Comparison of ENCODE assay signal across 16 mouse cellular contexts in the genomic region with DNA sequence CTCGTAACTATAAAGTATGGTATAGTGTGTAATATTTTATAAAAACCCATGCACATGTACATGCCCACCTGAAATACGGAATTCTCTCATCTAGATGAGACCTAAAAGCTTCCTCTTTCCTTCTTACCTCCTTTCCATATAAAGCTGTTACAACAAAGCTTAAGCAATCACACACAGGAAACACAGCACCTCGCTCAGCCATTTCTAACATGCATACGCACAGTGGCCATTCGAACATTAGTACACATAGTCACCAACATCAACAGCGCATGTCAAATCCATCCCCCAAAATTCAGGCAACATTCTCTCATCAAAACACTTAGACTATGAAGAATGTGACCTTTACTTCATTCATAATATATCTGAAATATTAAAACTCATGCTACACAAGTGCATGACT.
"Had no signal": no experiment of that assay in that cellular context is flagged by ENCODE, and none has a peak within 500 bp of the region (broad histone marks: within the 10 kb centered on the region; RNA-seq: fewer than 3 reads in every experiment).

No protein-coding gene starts in this region.

- H3K27ac ChIP-seq: neural tube, embryonic 13.5 days; neural tube, embryonic 15.5 days; stomach, embryonic 15.5 days; stomach, postnatal 0 days had no signal

- H3K4me2 ChIP-seq: neural tube, embryonic 13.5 days; neural tube, embryonic 15.5 days; stomach, embryonic 15.5 days had no signal

- H3K4me3 ChIP-seq: neural tube, embryonic 13.5 days; neural tube, embryonic 15.5 days; stomach, embryonic 15.5 days had no signal

- DNase-seq: retina, postnatal 1 day; right cerebral cortex, adult 18-20 months; right cerebral cortex, postnatal 14 days; right cerebral cortex, postnatal 25 days; right cerebral cortex, postnatal 4 days; spleen, adult 18-20 months; thymus, adult 18-20 months; thymus, adult 2 months; thymus, postnatal 14 days; thymus, postnatal 25 days; thymus, postnatal 36 days; thymus, postnatal 4 days had no signal

- H3K36me3 ChIP-seq: neural tube, embryonic 13.5 days; neural tube, embryonic 15.5 days; stomach, embryonic 15.5 days had no signal

- H3K27me3 ChIP-seq: neural tube, embryonic 13.5 days; neural tube, embryonic 15.5 days; stomach, embryonic 15.5 days had no signal

- H3K9me3 ChIP-seq: neural tube, embryonic 13.5 days; neural tube, embryonic 15.5 days; stomach, embryonic 15.5 days had no signal

- H3K9ac ChIP-seq: neural tube, embryonic 13.5 days; neural tube, embryonic 15.5 days; stomach, embryonic 15.5 days had no signal
